Comparison of ENCODE assay signal across 23 mouse cellular contexts in the genomic region with DNA sequence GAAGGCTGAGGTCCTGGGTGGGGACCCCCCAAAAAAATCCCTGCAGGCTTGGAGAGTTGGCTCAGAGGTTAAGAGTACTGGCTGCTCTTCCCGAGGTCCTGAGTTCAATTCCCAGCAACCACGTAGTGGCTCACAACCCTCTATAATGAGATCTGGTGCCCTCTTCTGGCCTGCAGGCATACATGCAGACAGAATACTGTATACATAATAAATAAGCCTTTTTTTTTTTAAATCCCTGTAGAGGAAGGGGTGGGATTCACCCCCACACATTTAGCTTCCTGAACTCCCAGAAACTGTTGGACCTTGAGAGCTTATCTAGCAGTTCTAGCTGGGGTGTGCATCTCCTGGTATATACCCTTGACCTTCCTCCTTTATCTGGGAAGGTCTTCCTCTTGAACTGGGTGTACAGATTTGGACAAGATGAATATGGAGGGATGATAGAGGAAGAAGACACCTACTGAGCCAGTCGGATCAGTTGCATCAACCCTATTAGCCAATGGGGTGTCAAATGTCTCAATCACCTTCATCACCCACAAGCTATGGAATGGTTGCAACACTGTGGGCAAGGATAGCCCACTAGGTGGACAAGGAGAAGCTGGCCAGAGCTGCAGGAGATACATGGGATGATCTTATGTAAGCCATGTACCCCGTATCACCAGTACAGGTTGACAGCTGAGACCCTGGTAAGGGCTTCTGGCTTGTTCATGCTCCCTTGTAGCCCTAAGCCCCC. TPM values are rescaled to one million over a fixed set of nuclear protein-coding genes. Genes with fewer than 3 reads are reported as not detected.
DNase-seq lines count a peak whose midpoint lies in the region; ATAC-seq and TF ChIP-seq lines count a peak whose summit lies in the region.
"Had no signal": no experiment of that assay in that cellular context is flagged by ENCODE, and none has a peak within 500 bp of the region (broad histone marks: within the 10 kb centered on the region; RNA-seq: fewer than 3 reads in every experiment).

No protein-coding gene starts in this region.

- no peaks in the 10 kb centered on the region for H3K9me3 ChIP-seq in neural tube, embryonic 13.5 days
- H3K9me3 ChIP-seq in neural tube, embryonic 15.5 days (replicated peaks), result no peaks in the 10 kb centered on the region
- H3K9me3 ChIP-seq: heart, embryonic 12.5 days; hindbrain, embryonic 15.5 days; limb, embryonic 10.5 days; liver, embryonic 12.5 days had no signal

- 89% methylated on average over 4 of the region's 4 CpGs for WGBS in neural tube, embryonic 13.5 days
- 89% methylated on average over 4 of the region's 4 CpGs for WGBS in neural tube, embryonic 15.5 days

- peak; percentile 7; the same call in 1 of the 2 replicates for TF ChIP-seq CTCF in gastrocnemius, adult 2 months (IDR thresholded peaks at IDR 0.05)
- peak; percentile 51 for TF ChIP-seq CTCF in left cerebral cortex, adult 2 months (IDR thresholded peaks at IDR 0.05)

- 0 out of 2 replicates have a peak, but pooled peaks cover 3% of the 10 kb centered on the region for H3K4me1 ChIP-seq in neural tube, embryonic 13.5 days (replicated peaks)
- H3K4me1 ChIP-seq in neural tube, embryonic 15.5 days, result no peaks in the 10 kb centered on the region
- H3K4me1 ChIP-seq: hindbrain, embryonic 15.5 days; liver, embryonic 12.5 days had no signal

- ATAC-seq in neural tube, embryonic 13.5 days (ENCODE audit: low read depth), result 0 out of 2 replicates have a peak, but pooled peaks have one; percentile 13
- ATAC-seq in neural tube, embryonic 15.5 days (ENCODE audit: low FRiP score), result no peak
- no peak for ATAC-seq in inflammation-experienced regulatory T-cells, adult 6 months

- H3K27ac ChIP-seq in gastrocnemius, adult 2 months, result no peak overlapping the region
- H3K27ac ChIP-seq in left cerebral cortex, adult 2 months, result peak overlapping the region; percentile 69; the same call in 1 of the 2 replicates
- H3K27ac ChIP-seq in neural tube, embryonic 13.5 days (replicated peaks), result no peak overlapping the region
- no peak overlapping the region for H3K27ac ChIP-seq in neural tube, embryonic 15.5 days (replicated peaks)
- H3K27ac ChIP-seq: hindbrain, embryonic 15.5 days; limb, embryonic 10.5 days; liver, embryonic 12.5 days had no signal

- H3K9ac ChIP-seq in neural tube, embryonic 13.5 days, result no peak overlapping the region
- H3K9ac ChIP-seq in neural tube, embryonic 15.5 days (replicated peaks), result no peak overlapping the region
- H3K9ac ChIP-seq: heart, embryonic 12.5 days; hindbrain, embryonic 15.5 days; liver, embryonic 12.5 days had no signal

- no peaks in the 10 kb centered on the region for H3K36me3 ChIP-seq in neural tube, embryonic 13.5 days
- no peaks in the 10 kb centered on the region for H3K36me3 ChIP-seq in neural tube, embryonic 15.5 days
- H3K36me3 ChIP-seq: heart, embryonic 12.5 days; hindbrain, embryonic 15.5 days; limb, embryonic 10.5 days; liver, embryonic 12.5 days had no signal

- no peak overlapping the region for H3K4me2 ChIP-seq in neural tube, embryonic 13.5 days
- no peak overlapping the region for H3K4me2 ChIP-seq in neural tube, embryonic 15.5 days
- H3K4me2 ChIP-seq: heart, embryonic 12.5 days; hindbrain, embryonic 15.5 days; liver, embryonic 12.5 days had no signal

- no peak overlapping the region for H3K4me3 ChIP-seq in gastrocnemius, adult 2 months
- no peak overlapping the region for H3K4me3 ChIP-seq in left cerebral cortex, adult 2 months
- H3K4me3 ChIP-seq in neural tube, embryonic 13.5 days, result no peak overlapping the region
- no peak overlapping the region for H3K4me3 ChIP-seq in neural tube, embryonic 15.5 days (replicated peaks)
- H3K4me3 ChIP-seq: heart, embryonic 12.5 days; hindbrain, embryonic 15.5 days; limb, embryonic 10.5 days; liver, embryonic 12.5 days had no signal

- no peaks in the 10 kb centered on the region for H3K27me3 ChIP-seq in neural tube, embryonic 13.5 days
- H3K27me3 ChIP-seq in neural tube, embryonic 15.5 days (replicated peaks), result no peaks in the 10 kb centered on the region
- H3K27me3 ChIP-seq: hindbrain, embryonic 15.5 days had no signal

- no peak for DNase-seq in gastrocnemius, adult 2 months
- DNase-seq in gastrocnemius, postnatal 36 days, result no peak
- DNase-seq in left cerebral cortex, adult 2 months (ENCODE audit: extremely low spot score in 1 of 2, low spot score in 2 of 2), result no peak
- DNase-seq in left cerebral cortex, adult 9 months (ENCODE audit: low spot score in 2 of 2), result no peak
- DNase-seq: adrenal gland, adult 2 months; cerebellum, adult 8-10 months; kidney, adult 18-20 months; kidney, postnatal 14 days; lung, postnatal 14 days; right cerebral cortex, adult 18-20 months; thymus, postnatal 25 days had no signal

- intact Hi-C loops in gastrocnemius, adult 2 months (cut with DNase I), result no loop called here
- intact Hi-C loops in gastrocnemius, postnatal 36 days (cut with DNase I), result loop anchor here (2.0 kb wide), 1 partner anchor 103 kb away; no protein-coding TSS in a partner anchor
- intact Hi-C loops in left cerebral cortex, adult 2 months (cut with DNase I), result loop anchor here (2.0 kb wide), 1 partner anchor 17 kb away; no protein-coding TSS in a partner anchor

RNA-seq across cellular contexts. Expression of a gene that starts 18.2 kb away (rescaled TPM):
- total RNA-seq in gastrocnemius, adult 2 months (2021), result not detected
- not detected for total RNA-seq in gastrocnemius, postnatal 36 days (2021)
- 100 to 1,000 TPM; 152 to 155 TPM for total RNA-seq in left cerebral cortex, adult 2 months (2021)
- polyA plus RNA-seq in neural tube, embryonic 13.5 days (2015; fragmentation: Nextera tagmentation; extraction: Ambion mirVana), result 0.18 and 0.32 TPM in 2 replicates
- polyA plus RNA-seq in neural tube, embryonic 15.5 days (2015; fragmentation: Nextera tagmentation; extraction: Ambion mirVana), result 0.35 and 0.70 TPM in 2 replicates
- polyA plus RNA-seq in inflammation-experienced regulatory T-cells, adult 6 months (2017; shearing (Covaris generic)), result not detected
- total RNA-seq: common myeloid progenitor, adult 5-6 weeks; heart, postnatal 25 days; megakaryocyte-erythroid progenitor cell, adult 5-6 weeks; monocyte, adult 5-6 weeks had no signal
- polyA plus RNA-seq: heart, embryonic 12.5 days; liver, embryonic 12.5 days had no signal

RNA-seq across cellular contexts. Expression of a gene that starts 41.4 kb away (rescaled TPM):
- total RNA-seq in gastrocnemius, adult 2 months (2021), result 10 to 100 TPM; 33.9 to 35.1 TPM
- 10 to 100 TPM; 27.9 to 30.0 TPM for total RNA-seq in gastrocnemius, postnatal 36 days (2021)
- total RNA-seq in left cerebral cortex, adult 2 months (2021), result 100 to 1,000 TPM; 144 to 154 TPM
- 149 and 155 TPM in 2 replicates for polyA plus RNA-seq in neural tube, embryonic 13.5 days (2015; fragmentation: Nextera tagmentation; extraction: Ambion mirVana)
- 158 and 159 TPM in 2 replicates for polyA plus RNA-seq in neural tube, embryonic 15.5 days (2015; fragmentation: Nextera tagmentation; extraction: Ambion mirVana)
- polyA plus RNA-seq in inflammation-experienced regulatory T-cells, adult 6 months (2017; shearing (Covaris generic)), result 10 to 100 TPM; 60.5 to 74.4 (median 68.9) TPM

RNA-seq across cellular contexts. Expression of a gene that starts 53.8 kb away (rescaled TPM):
- 10 to 100 TPM; 15.4 to 16.4 TPM for total RNA-seq in gastrocnemius, adult 2 months (2021)
- total RNA-seq in gastrocnemius, postnatal 36 days (2021), result 10 to 100 TPM; 15.2 to 20.4 TPM
- total RNA-seq in left cerebral cortex, adult 2 months (2021), result 10 to 100 TPM; 48.5 to 53.1 TPM
- 84.4 and 87.8 TPM in 2 replicates for polyA plus RNA-seq in neural tube, embryonic 13.5 days (2015; fragmentation: Nextera tagmentation; extraction: Ambion mirVana)
- polyA plus RNA-seq in neural tube, embryonic 15.5 days (2015; fragmentation: Nextera tagmentation; extraction: Ambion mirVana), result 91.0 and 95.2 TPM in 2 replicates
- polyA plus RNA-seq in inflammation-experienced regulatory T-cells, adult 6 months (2017; shearing (Covaris generic)), result 10 to 100 TPM; 38.0 to 71.7 (median 66.5) TPM

RNA-seq across cellular contexts. Expression of a gene that starts 58.7 kb away (rescaled TPM):
- total RNA-seq in gastrocnemius, adult 2 months (2021), result not detected
- under 1 TPM in 1 of 2 experiments, not detected in 1; 0.66 TPM for total RNA-seq in gastrocnemius, postnatal 36 days (2021)
- 1 to 10 TPM; 1.4 to 1.8 TPM for total RNA-seq in left cerebral cortex, adult 2 months (2021)
- 1.6 and 2.4 TPM in 2 replicates for polyA plus RNA-seq in neural tube, embryonic 13.5 days (2015; fragmentation: Nextera tagmentation; extraction: Ambion mirVana)
- polyA plus RNA-seq in neural tube, embryonic 15.5 days (2015; fragmentation: Nextera tagmentation; extraction: Ambion mirVana), result 1.5 and 2.2 TPM in 2 replicates
- 1 to 10 TPM in 1 of 3 experiments, not detected in 2; 1.8 TPM for polyA plus RNA-seq in inflammation-experienced regulatory T-cells, adult 6 months (2017; shearing (Covaris generic))
- total RNA-seq: heart, postnatal 25 days; monocyte, adult 5-6 weeks had no signal
- polyA plus RNA-seq: adrenal gland, adult 2 months; small intestine, adult 2 months had no signal

RNA-seq across cellular contexts. Expression of a gene that starts 59.4 kb away (rescaled TPM):
- 10 to 100 TPM; 20.8 to 22.1 TPM for total RNA-seq in gastrocnemius, adult 2 months (2021)
- 10 to 100 TPM; 19.0 to 19.9 TPM for total RNA-seq in gastrocnemius, postnatal 36 days (2021)
- 10 to 100 TPM; 71.2 to 77.9 TPM for total RNA-seq in left cerebral cortex, adult 2 months (2021)
- polyA plus RNA-seq in neural tube, embryonic 13.5 days (2015; fragmentation: Nextera tagmentation; extraction: Ambion mirVana), result 124 and 127 TPM in 2 replicates
- 124 and 127 TPM in 2 replicates for polyA plus RNA-seq in neural tube, embryonic 15.5 days (2015; fragmentation: Nextera tagmentation; extraction: Ambion mirVana)
- polyA plus RNA-seq in inflammation-experienced regulatory T-cells, adult 6 months (2017; shearing (Covaris generic)), result 100 to 1,000 TPM in 2 of 3 experiments, 10 to 100 TPM in 1; 91.6 to 140 (median 134) TPM

Comparison
In these comparisons a context has a peak if more than half of its experiments do, and no peak if none do; other contexts are left out.
1. RNA of a gene that starts 18.2 kb away (total RNA-seq): 152 to 155 TPM in left cerebral cortex, adult 2 months; not detected in gastrocnemius, adult 2 months and not detected in gastrocnemius, postnatal 36 days; every median in the first group is over 100 times any median in the second.
2. RNA of a gene that starts 41.4 kb away (total RNA-seq): 144 to 154 TPM in left cerebral cortex, adult 2 months; 33.9 to 35.1 TPM in gastrocnemius, adult 2 months and 27.9 to 30.0 TPM in gastrocnemius, postnatal 36 days; every median in the first group is over 4 times any median in the second.